Comparison of ENCODE assay signal across 7 mouse cellular contexts in genomic region chr11:98400816-98401215, GRCm38 (mm10). TPM values are rescaled to one million over a fixed set of nuclear protein-coding genes. Genes with fewer than 3 reads are reported as not detected.
A peak's percentile ranks its signal among the peaks of the same experiment; 100 is the strongest.
DNase-seq lines count a peak whose midpoint lies in the region; ATAC-seq and TF ChIP-seq lines count a peak whose summit lies in the region.

No protein-coding gene starts in this region.

- H3K4me3 ChIP-seq in ES-Bruce4 (ENCODE audit: low read depth, low read length) = no peak overlapping the region; the same call in 1 of the 2 replicates
- peak overlapping the region; percentile 75 for H3K4me3 ChIP-seq in liver, embryonic 15.5 days (replicated peaks)

- TF ChIP-seq EP300 in ES-Bruce4 (IDR thresholded peaks at IDR 0.05; ENCODE audit: insufficient read depth, low read depth, low read length) = no peak

- no peaks in the 10 kb centered on the region for H3K4me1 ChIP-seq in ES-Bruce4 (ENCODE audit: control insufficient read depth, insufficient read depth, low read length)
- H3K4me1 ChIP-seq in liver, embryonic 15.5 days (replicated peaks) = peaks cover 13% of the 10 kb centered on the region; the same call in 1 of the 2 replicates

- H3K9me3 ChIP-seq in ES-Bruce4 (replicated peaks; ENCODE audit: control insufficient read depth, insufficient read depth, low read length, poor library complexity, severe bottlenecking) = no peaks in the 10 kb centered on the region
- H3K9me3 ChIP-seq in liver, embryonic 15.5 days (replicated peaks) = no peaks in the 10 kb centered on the region

- no peak overlapping the region for H3K27ac ChIP-seq in ES-Bruce4 (ENCODE audit: insufficient read depth, low read length)
- H3K27ac ChIP-seq in liver, embryonic 15.5 days (replicated peaks) = 0 out of 2 replicates have a peak overlapping the region, but pooled peaks have one; percentile 89

- peak; percentile 22 for ATAC-seq in inflammation-experienced regulatory T-cells, adult 6 months
- ATAC-seq in liver, embryonic 15.5 days (ENCODE audit: insufficient read depth) = no peak

- no peak for TF ChIP-seq POLR2A in ES-Bruce4 (IDR thresholded peaks at IDR 0.05; ENCODE audit: insufficient read depth, low read length)

- no peak for TF ChIP-seq CTCF in ES-Bruce4 (IDR thresholded peaks at IDR 0.05; ENCODE audit: low read depth, low read length)

- peak overlapping the region; percentile 81 for H3K4me2 ChIP-seq in liver, embryonic 15.5 days

- no peaks in the 10 kb centered on the region for H3K27me3 ChIP-seq in ES-Bruce4 (ENCODE audit: control insufficient read depth, insufficient read depth, low read length, poor library complexity, severe bottlenecking)
- H3K27me3 ChIP-seq in liver, embryonic 15.5 days = peaks cover 18% of the 10 kb centered on the region

- DNase-seq in NIH3T3 (ENCODE audit: low read depth) = peak; percentile 22
- DNase-seq in urinary bladder, adult 18-20 months (ENCODE audit: low spot score in 2 of 2) = no peak
- no peak for DNase-seq in adrenal gland, adult 18-20 months (ENCODE audit: low spot score in 2 of 2)
- DNase-seq in adrenal gland, postnatal 4 days (ENCODE audit: low spot score in 2 of 2) = no peak

- 54% methylated on average over 3 of the region's 3 CpGs for WGBS in liver, embryonic 15.5 days (ENCODE audit: insufficient replicate concordance)

- H3K36me3 ChIP-seq in ES-Bruce4 (ENCODE audit: control insufficient read depth, insufficient read depth, low read length, poor library complexity, severe bottlenecking) = no peaks in the 10 kb centered on the region
- H3K36me3 ChIP-seq in liver, embryonic 15.5 days (replicated peaks) = no peaks in the 10 kb centered on the region

- peak overlapping the region; percentile 64 for H3K9ac ChIP-seq in ES-Bruce4 (ENCODE audit: low read depth, poor library complexity, severe bottlenecking)
- H3K9ac ChIP-seq in liver, embryonic 15.5 days = no peak overlapping the region

RNA-seq across cellular contexts. Expression of gene Pgap3, which starts 0.5 kb away (rescaled TPM):
- polyA plus RNA-seq in ES-Bruce4 (2011; ENCODE audit: insufficient read depth, insufficient read length, low read depth, missing spikeins) = 4.5 and 5.0 TPM in 2 replicates
- polyA plus RNA-seq in inflammation-experienced regulatory T-cells, adult 6 months (2017; shearing (Covaris generic)) = 1 to 10 TPM; 7.0 to 8.2 (median 7.2) TPM
- 3.3 and 3.5 TPM in 2 replicates for polyA plus RNA-seq in liver, embryonic 15.5 days (2015; fragmentation: Nextera tagmentation; extraction: Ambion mirVana)
- total RNA-seq in adrenal gland, adult 18-20 months (2021) = 1 to 10 TPM; 5.3 to 6.2 TPM
- total RNA-seq in adrenal gland, postnatal 4 days (2021) = 10 to 100 TPM in 1 of 2 experiments, 1 to 10 TPM in 1; 9.7 to 11.0 TPM

RNA-seq across cellular contexts. Expression of gene Erbb2, which starts 11.5 kb away (rescaled TPM):
- 11.0 and 12.4 TPM in 2 replicates for polyA plus RNA-seq in ES-Bruce4 (2011; ENCODE audit: insufficient read depth, insufficient read length, low read depth, missing spikeins)
- polyA plus RNA-seq in inflammation-experienced regulatory T-cells, adult 6 months (2017; shearing (Covaris generic)) = under 1 TPM in 2 of 3 experiments, not detected in 1; 0.13 to 0.68 TPM
- polyA plus RNA-seq in liver, embryonic 15.5 days (2015; fragmentation: Nextera tagmentation; extraction: Ambion mirVana) = 2.0 and 2.3 TPM in 2 replicates
- 1 to 10 TPM; 2.5 to 3.4 TPM for total RNA-seq in adrenal gland, adult 18-20 months (2021)
- 10 to 100 TPM; 10.8 to 19.4 TPM for total RNA-seq in adrenal gland, postnatal 4 days (2021)

RNA-seq across cellular contexts. Expression of gene Pnmt, which starts 14.6 kb away (rescaled TPM):
- not detected in 2 replicates for polyA plus RNA-seq in ES-Bruce4 (2011; ENCODE audit: insufficient read depth, insufficient read length, low read depth, missing spikeins)
- not detected for polyA plus RNA-seq in inflammation-experienced regulatory T-cells, adult 6 months (2017; shearing (Covaris generic))
- polyA plus RNA-seq in liver, embryonic 15.5 days (2015; fragmentation: Nextera tagmentation; extraction: Ambion mirVana) = not detected in 2 replicates
- 100 to 1,000 TPM; 313 to 497 TPM for total RNA-seq in adrenal gland, adult 18-20 months (2021)
- total RNA-seq in adrenal gland, postnatal 4 days (2021) = 100 to 1,000 TPM; 686 to 903 TPM

RNA-seq across cellular contexts. Expression of gene Tcap, which starts 17.2 kb away (rescaled TPM):
- not detected in 2 replicates for polyA plus RNA-seq in ES-Bruce4 (2011; ENCODE audit: insufficient read depth, insufficient read length, low read depth, missing spikeins)
- not detected for polyA plus RNA-seq in inflammation-experienced regulatory T-cells, adult 6 months (2017; shearing (Covaris generic))
- polyA plus RNA-seq in liver, embryonic 15.5 days (2015; fragmentation: Nextera tagmentation; extraction: Ambion mirVana) = 1.1 and 1.7 TPM in 2 replicates
- 1 to 10 TPM in 1 of 2 experiments, not detected in 1; 3.5 TPM for total RNA-seq in adrenal gland, adult 18-20 months (2021)
- total RNA-seq in adrenal gland, postnatal 4 days (2021) = 10 to 100 TPM in 1 of 2 experiments, 1 to 10 TPM in 1; 8.6 to 16.7 TPM

RNA-seq across cellular contexts. Expression of gene Mien1, which starts 38.0 kb away (rescaled TPM):
- polyA plus RNA-seq in ES-Bruce4 (2011; ENCODE audit: insufficient read depth, insufficient read length, low read depth, missing spikeins) = 65.1 and 67.2 TPM in 2 replicates
- polyA plus RNA-seq in inflammation-experienced regulatory T-cells, adult 6 months (2017; shearing (Covaris generic)) = 100 to 1,000 TPM; 148 to 198 (median 167) TPM
- polyA plus RNA-seq in liver, embryonic 15.5 days (2015; fragmentation: Nextera tagmentation; extraction: Ambion mirVana) = 57.2 TPM in 2 replicates
- total RNA-seq in adrenal gland, adult 18-20 months (2021) = 10 to 100 TPM; 89.5 to 94.5 TPM
- 10 to 100 TPM; 53.5 to 55.3 TPM for total RNA-seq in adrenal gland, postnatal 4 days (2021)
